Mouse (Mus musculus): ENCODE data around the gene March6. TPM values are rescaled to one million over a fixed set of nuclear protein-coding genes. Genes with fewer than 3 reads are reported as not detected.

March6 gene
- polyA plus RNA-seq, 1 experiment from 2014 or later: 42.4 TPM

GRCm38 (mm10) chr15:31537706-31538105 is 6.9 kb upstream of the March6 start:
- no peak for ATAC-seq (ENCODE audit: low FRiP score, low TSS enrichment)
- Histone ChIP-seq H3K36me3 (ENCODE audit: control insufficient read depth, insufficient read depth, low read length) (no peaks in the 10 kb centered on the region), H3K4me1 (ENCODE audit: control insufficient read depth, insufficient read depth, low read length) (peaks cover 11% of the 10 kb centered on the region; the same call in 1 of the 2 replicates), H3K9ac (ENCODE audit: low read depth, low read length) (no peak overlapping the region), H3K4me2 (replicated peaks; ENCODE audit: low read depth, low read length) (no peak overlapping the region), H3K9me3 (ENCODE audit: control insufficient read depth, low read length) (no peaks in the 10 kb centered on the region), H3K27ac (ENCODE audit: low read depth, low read length) (no peak overlapping the region), H3K4me3 (ENCODE audit: low read length) (no peak overlapping the region), H3K27me3 (ENCODE audit: control insufficient read depth, insufficient read depth, low read length) (no peaks in the 10 kb centered on the region)
- 98% methylated on average over 2 of the region's 2 CpGs for WGBS

GRCm38 (mm10) chr15:31536051-31536737 is 5.3 kb upstream of the March6 start:
- Histone ChIP-seq H3K9ac (ENCODE audit: low read depth, low read length) (no peak overlapping the region), H3K36me3 (ENCODE audit: control insufficient read depth, insufficient read depth, low read length) (no peaks in the 10 kb centered on the region), H3K4me3 (ENCODE audit: low read length) (no peak overlapping the region), H3K4me1 (ENCODE audit: control insufficient read depth, insufficient read depth, low read length) (no peaks in the 10 kb centered on the region), H3K27me3 (ENCODE audit: control insufficient read depth, insufficient read depth, low read length) (no peaks in the 10 kb centered on the region), H3K4me2 (replicated peaks; ENCODE audit: low read depth, low read length) (no peak overlapping the region), H3K9me3 (ENCODE audit: control insufficient read depth, low read length) (no peaks in the 10 kb centered on the region), H3K27ac (ENCODE audit: low read depth, low read length) (no peak overlapping the region)
- ATAC-seq (ENCODE audit: low FRiP score, low TSS enrichment): no peak
- 28% methylated on average over 7 of the region's 7 CpGs for WGBS

- Histone ChIP-seq H3K27ac (ENCODE audit: low read depth, low read length) (no peak overlapping the region), H3K9me3 (ENCODE audit: control insufficient read depth, low read length) (no peaks in the 10 kb centered on the region), H3K36me3 (ENCODE audit: control insufficient read depth, insufficient read depth, low read length) (no peaks in the 10 kb centered on the region), H3K4me2 (replicated peaks; ENCODE audit: low read depth, low read length) (no peak overlapping the region), H3K4me3 (ENCODE audit: low read length) (no peak overlapping the region), H3K27me3 (ENCODE audit: control insufficient read depth, insufficient read depth, low read length) (no peaks in the 10 kb centered on the region), H3K9ac (ENCODE audit: low read depth, low read length) (no peak overlapping the region), H3K4me1 (ENCODE audit: control insufficient read depth, insufficient read depth, low read length) (no peaks in the 10 kb centered on the region)
- WGBS: 38% methylated on average over 8 of the region's 8 CpGs
- ATAC-seq (ENCODE audit: low FRiP score, low TSS enrichment): no peak
These were observed 4.5 kb upstream of the March6 start for GRCm38 (mm10) chr15:31535259-31535855.

GRCm38 (mm10) chr15:31534421-31535258 is 3.8 kb upstream of the March6 start:
- Histone ChIP-seq H3K4me3 (ENCODE audit: low read length) (no peak overlapping the region), H3K9me3 (ENCODE audit: control insufficient read depth, low read length) (no peaks in the 10 kb centered on the region), H3K36me3 (ENCODE audit: control insufficient read depth, insufficient read depth, low read length) (no peaks in the 10 kb centered on the region), H3K27me3 (ENCODE audit: control insufficient read depth, insufficient read depth, low read length) (no peaks in the 10 kb centered on the region), H3K9ac (ENCODE audit: low read depth, low read length) (no peak overlapping the region), H3K4me1 (ENCODE audit: control insufficient read depth, insufficient read depth, low read length) (no peaks in the 10 kb centered on the region; the same call in 1 of the 2 replicates), H3K27ac (ENCODE audit: low read depth, low read length) (no peak overlapping the region), H3K4me2 (replicated peaks; ENCODE audit: low read depth, low read length) (no peak overlapping the region)
- WGBS: 86% methylated on average over 7 of the region's 7 CpGs
- ATAC-seq (ENCODE audit: low FRiP score, low TSS enrichment): no peak

GRCm38 (mm10) chr15:31533529-31533928 is 2.7 kb upstream of the March6 start:
- Histone ChIP-seq H3K4me3 (ENCODE audit: low read length) (no peak overlapping the region), H3K27ac (ENCODE audit: low read depth, low read length) (no peak overlapping the region), H3K36me3 (ENCODE audit: control insufficient read depth, insufficient read depth, low read length) (no peaks in the 10 kb centered on the region), H3K9ac (ENCODE audit: low read depth, low read length) (no peak overlapping the region), H3K4me1 (ENCODE audit: control insufficient read depth, insufficient read depth, low read length) (peaks cover 7% of the 10 kb centered on the region; the same call in 1 of the 2 replicates), H3K4me2 (replicated peaks; ENCODE audit: low read depth, low read length) (no peak overlapping the region), H3K9me3 (ENCODE audit: control insufficient read depth, low read length) (no peaks in the 10 kb centered on the region), H3K27me3 (ENCODE audit: control insufficient read depth, insufficient read depth, low read length) (no peaks in the 10 kb centered on the region)
- WGBS: 89% methylated on average over 2 of the region's 2 CpGs
- no peak for ATAC-seq (ENCODE audit: low FRiP score, low TSS enrichment)

GRCm38 (mm10) chr15:31532331-31533021 is 1.6 kb upstream of the March6 start:
- no peak overlapping the region for H3K4me3 ChIP-seq (ENCODE audit: low read length)
- 97% methylated on average over 2 of the region's 2 CpGs for WGBS
- H3K9me3 ChIP-seq (ENCODE audit: control insufficient read depth, low read length): no peaks in the 10 kb centered on the region
- no peaks in the 10 kb centered on the region for H3K36me3 ChIP-seq (ENCODE audit: control insufficient read depth, insufficient read depth, low read length)
- no peak overlapping the region for H3K4me2 ChIP-seq (replicated peaks; ENCODE audit: low read depth, low read length)
- H3K27me3 ChIP-seq (ENCODE audit: control insufficient read depth, insufficient read depth, low read length): no peaks in the 10 kb centered on the region
- H3K4me1 ChIP-seq (ENCODE audit: control insufficient read depth, insufficient read depth, low read length): peaks cover 7% of the 10 kb centered on the region; the same call in 1 of the 2 replicates
- H3K9ac ChIP-seq (ENCODE audit: low read depth, low read length): no peak overlapping the region
- ATAC-seq (ENCODE audit: low FRiP score, low TSS enrichment): no peak
- no peak overlapping the region for H3K27ac ChIP-seq (ENCODE audit: low read depth, low read length)

- Histone ChIP-seq H3K4me3 (ENCODE audit: low read length) (peak overlapping the region; percentile 73), H3K27ac (ENCODE audit: low read depth, low read length) (peak overlapping the region; percentile 98), H3K36me3 (ENCODE audit: control insufficient read depth, insufficient read depth, low read length) (no peaks in the 10 kb centered on the region), H3K9me3 (ENCODE audit: control insufficient read depth, low read length) (no peaks in the 10 kb centered on the region), H3K4me2 (replicated peaks; ENCODE audit: low read depth, low read length) (peak overlapping the region; percentile 61), H3K4me1 (ENCODE audit: control insufficient read depth, insufficient read depth, low read length) (peaks cover 7% of the 10 kb centered on the region; the same call in 1 of the 2 replicates), H3K9ac (ENCODE audit: low read depth, low read length) (peak overlapping the region; percentile 95), H3K27me3 (ENCODE audit: control insufficient read depth, insufficient read depth, low read length) (no peaks in the 10 kb centered on the region)
- no peak for ATAC-seq (ENCODE audit: low FRiP score, low TSS enrichment)
- WGBS: 22% methylated on average over 16 of the region's 16 CpGs
These were observed 835 bp upstream of the March6 start for GRCm38 (mm10) chr15:31531446-31532330.
